Mouse (Mus musculus): ENCODE results near the gene Vmn1r131.
"Not testable (repeated sequence)": the region's sequence is repeated elsewhere in the genome, so short reads cannot be mapped to it uniquely, and the experiment has no call there.

Vmn1r131 gene

DNA sequence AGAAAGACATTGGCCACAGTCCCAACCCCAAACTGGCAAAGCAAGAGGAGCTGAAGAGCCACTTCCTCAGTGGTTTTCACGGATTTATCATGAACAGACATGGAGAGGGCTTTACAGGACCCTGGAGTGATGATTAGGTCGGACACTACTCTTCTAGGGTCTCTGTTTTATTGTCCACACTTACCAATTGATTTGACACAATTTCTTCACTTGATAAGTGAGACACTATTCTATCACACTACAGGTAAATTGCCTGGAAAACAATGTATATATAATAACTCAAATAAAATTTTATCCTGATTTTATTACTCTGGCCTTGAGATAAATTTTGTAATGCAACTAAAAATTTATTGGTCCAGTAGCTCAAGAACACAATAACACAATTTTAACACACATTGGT, at the start of gene Vmn1r131:
Gene Vmn1r131 (minus strand): TSS at position 101 of the 400 bp plus-strand sequence.
- DNase-seq (ENCODE audit: low read depth, low spot score) = not testable (repeated sequence)

DNA sequence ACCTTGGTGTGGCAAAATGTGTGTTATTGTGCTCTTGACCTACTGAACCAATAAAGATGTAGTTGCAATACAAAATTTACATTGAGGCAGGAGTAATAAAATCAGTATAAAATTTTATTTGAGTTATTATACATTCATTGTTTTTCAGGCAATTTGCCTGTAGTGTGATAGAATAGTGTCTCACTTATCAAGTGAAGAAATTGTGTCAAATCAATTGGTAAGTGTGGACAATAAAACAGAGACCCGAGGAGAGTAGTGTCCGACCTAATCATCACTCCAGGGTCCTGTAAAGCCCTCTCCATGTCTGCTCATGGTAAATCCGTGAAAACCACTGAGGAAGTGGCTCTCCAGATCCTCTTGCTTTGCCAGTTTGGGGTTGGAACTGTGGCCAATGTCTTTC, 34.4 kb downstream of the Vmn1r131 start, which contains the start of gene Vmn1r130:
Gene Vmn1r130 (plus strand): TSS at position 301 of the 400 bp plus-strand sequence.
- not testable (repeated sequence) for DNase-seq (ENCODE audit: low read depth, low spot score)

All from WW6 (cell line).